Mouse (Mus musculus) thymus, adult 2 months (tissue): ENCODE data around the gene Gm10273.

ENCODE experiments used
- CTCF ChIP-seq: fragments of 200-500 bp; IDR thresholded peaks from 2 replicates; pipeline ENCODE4 v1.5.1; 2012; ENCODE audit warnings: mild to moderate bottlenecking, control low read depth, low read length, moderate library complexity, borderline replicate concordance; ENCODE audit not compliant: control insufficient read depth, poor library complexity, insufficient read depth; ENCODE audit errors: extremely low read depth
- POLR2A ChIP-seq: fragments of 200-500 bp; IDR thresholded peaks from 2 replicates; pipeline ENCODE4 v1.6.1; 2012; ENCODE audit warnings: mild to moderate bottlenecking, low read length, control low read depth, moderate library complexity; ENCODE audit not compliant: control insufficient read depth, poor library complexity, insufficient read depth; ENCODE audit errors: extremely low read depth

- no peak for TF ChIP-seq CTCF
- TF ChIP-seq POLR2A: no peak
Measured at GRCm38 (mm10) chr10:59389652-59390051, 5.8 kb upstream of the Gm10273 start.
